Mouse (Mus musculus): ENCODE data around the gene Gm3029. TPM values are rescaled to one million over a fixed set of nuclear protein-coding genes. Genes with fewer than 3 reads are reported as not detected.
"Not testable (repeated sequence)": the region's sequence is repeated elsewhere in the genome, so short reads cannot be mapped to it uniquely, and the experiment has no call there.

Gene Gm3029
- polyA plus RNA-seq (2012; rRNA removed), result not detected in 2 replicates

- WGBS, result 42% methylated on average over 1 of the region's 2 CpGs
- not testable (repeated sequence) for H3K4me3 ChIP-seq (ENCODE audit: extremely low read depth, insufficient read depth, insufficient read length); H3K27ac ChIP-seq (ENCODE audit: insufficient read depth, low read length)
These were observed at the start of gene Gm3029 for GRCm38 (mm10) chr14:3931456-3931855. Gm3029 (plus strand) TSS chr14:3931756.

GRCm38 (mm10) chr14:3883872-3884271 lies 47.7 kb upstream of the Gm3029 start, which contains the start of gene Gm2916:
Gm2916 (plus strand) TSS chr14:3884172.
- not testable (repeated sequence) for H3K36me3 ChIP-seq (ENCODE audit: control insufficient read depth, insufficient read depth, low read length); H3K27ac ChIP-seq (ENCODE audit: insufficient read depth, low read length); DNase-seq (ENCODE audit: low read depth in 1 of 2, low spot score in 2 of 2); H3K27me3 ChIP-seq (ENCODE audit: control insufficient read depth, insufficient read depth, low read length); H3K4me1 ChIP-seq (ENCODE audit: control insufficient read depth, insufficient read depth, insufficient read length); H3K4me3 ChIP-seq (ENCODE audit: extremely low read depth, insufficient read depth, insufficient read length)
- no CpG with 5 or more reads among the region's 1 CpGs for WGBS

More at GRCm38 (mm10) chr14:3931456-3931855, at the start of gene Gm3029:
- H3K36me3 ChIP-seq (ENCODE audit: control insufficient read depth, insufficient read depth, low read length); H3K27me3 ChIP-seq (ENCODE audit: control insufficient read depth, insufficient read depth, low read length); DNase-seq (ENCODE audit: low read depth in 1 of 2, low spot score in 2 of 2); H3K4me1 ChIP-seq (ENCODE audit: control insufficient read depth, insufficient read depth, insufficient read length): not testable (repeated sequence)

- H3K36me3 ChIP-seq (ENCODE audit: control insufficient read depth, insufficient read depth, low read length); H3K27me3 ChIP-seq (ENCODE audit: control insufficient read depth, insufficient read depth, low read length); DNase-seq (ENCODE audit: low read depth in 1 of 2, low spot score in 2 of 2); H3K27ac ChIP-seq (ENCODE audit: insufficient read depth, low read length); H3K4me1 ChIP-seq (ENCODE audit: control insufficient read depth, insufficient read depth, insufficient read length); H3K4me3 ChIP-seq (ENCODE audit: extremely low read depth, insufficient read depth, insufficient read length): not testable (repeated sequence)
- WGBS, result no CpG with 5 or more reads among the region's 2 CpGs
These were observed 31.7 kb downstream of the Gm3029 start, which contains the start of gene Gm3095 for GRCm38 (mm10) chr14:3963247-3963646. Gm3095 (plus strand) TSS chr14:3963547.

Other genes with a start within 250 kb of the Gm3029 start
- gene Gm3043, start 243.0 kb upstream of the Gm3029 start, polyA plus RNA-seq (2012; rRNA removed), result not detected in 2 replicates
- 0.04 and 0.11 TPM in 2 replicates for gene Gm3002, start 121.7 kb upstream of the Gm3029 start, polyA plus RNA-seq (2012; rRNA removed)
- gene Gm3033, start 85.5 kb upstream of the Gm3029 start, polyA plus RNA-seq (2012; rRNA removed), result not detected in 2 replicates
- not detected in 2 replicates for gene Gm2916, start 47.6 kb upstream of the Gm3029 start, polyA plus RNA-seq (2012; rRNA removed)
- gene Gm3095, start 31.8 kb downstream of the Gm3029 start, polyA plus RNA-seq (2012; rRNA removed), result not detected in 2 replicates
- gene Gm3099, start 66.6 kb downstream of the Gm3029 start, polyA plus RNA-seq (2012; rRNA removed), result not detected in 2 replicates
- 0.05 TPM in 1 of 2 replicates, not detected in the other for gene Gm5796, start 92.2 kb downstream of the Gm3029 start, polyA plus RNA-seq (2012; rRNA removed)
- not detected in 2 replicates for gene Gm3115, start 152.4 kb downstream of the Gm3029 start, polyA plus RNA-seq (2012; rRNA removed)
- gene Gm8108, start 178.8 kb downstream of the Gm3029 start, polyA plus RNA-seq (2012; rRNA removed), result not detected in 2 replicates
- gene Gm3127, start 233.3 kb downstream of the Gm3029 start, polyA plus RNA-seq (2012; rRNA removed), result not detected in 2 replicates

All from spleen, adult 2 months (tissue).